Mouse (Mus musculus): Measurements from ENCODE around the gene Pkn1. TPM values are rescaled to one million over a fixed set of nuclear protein-coding genes. Genes with fewer than 3 reads are reported as not detected.

Pkn1 gene
- total RNA-seq, 2 experiments from 2014 or later, result 98.7 to 107 TPM

- intact Hi-C loops (cut with DNase I), result no loop called here
- no peak for DNase-seq
These were observed 4.4 kb downstream of the Pkn1 start for GRCm38 (mm10) chr8:83694369-83695160.

- intact Hi-C loops (cut with DNase I), result no loop called here
- DNase-seq, result no peak
These were observed 5.3 kb downstream of the Pkn1 start for GRCm38 (mm10) chr8:83693609-83694236.

GRCm38 (mm10) chr8:83689264-83689663 is 9.7 kb downstream of the Pkn1 start:
- no peak for DNase-seq
- intact Hi-C loops (cut with DNase I), result no loop called here

GRCm38 (mm10) chr8:83684517-83684916 is 14.5 kb downstream of the Pkn1 start:
- intact Hi-C loops (cut with DNase I), result no loop called here
- DNase-seq, result no peak

GRCm38 (mm10) chr8:83681099-83681498 is 17.9 kb downstream of the Pkn1 start:
- intact Hi-C loops (cut with DNase I), result no loop called here
- DNase-seq, result no peak

GRCm38 (mm10) chr8:83680603-83681002 is 18.4 kb downstream of the Pkn1 start:
- DNase-seq, result no peak
- intact Hi-C loops (cut with DNase I), result no loop called here

GRCm38 (mm10) chr8:83679866-83680265 is 19.1 kb downstream of the Pkn1 start:
- intact Hi-C loops (cut with DNase I), result no loop called here
- DNase-seq, result no peak

GRCm38 (mm10) chr8:83674497-83674896 is 24.5 kb downstream of the Pkn1 start:
- no peak for DNase-seq
- intact Hi-C loops (cut with DNase I), result no loop called here

GRCm38 (mm10) chr8:83672936-83673335 is 26.0 kb downstream of the Pkn1 start:
- intact Hi-C loops (cut with DNase I), result no loop called here
- no peak for DNase-seq

GRCm38 (mm10) chr8:83669013-83669412 is 30.0 kb downstream of the Pkn1 start:
- no peak for DNase-seq
- intact Hi-C loops (cut with DNase I), result no loop called here

GRCm38 (mm10) chr8:83668010-83668916 is 30.7 kb downstream of the Pkn1 start:
- intact Hi-C loops (cut with DNase I), result no loop called here
- DNase-seq, result peak; percentile 83

- DNase-seq, result peak; percentile 43
- intact Hi-C loops (cut with DNase I), result no loop called here
These were observed 31.5 kb downstream of the Pkn1 start for GRCm38 (mm10) chr8:83667526-83667925.

- intact Hi-C loops (cut with DNase I), result no loop called here
- no peak for DNase-seq
These were observed 32.1 kb downstream of the Pkn1 start for GRCm38 (mm10) chr8:83666866-83667234.

GRCm38 (mm10) chr8:83665969-83666865 is 32.8 kb downstream of the Pkn1 start, which contains the start of gene Ptger1:
TSS of gene Ptger1 (plus strand) at chr8:83666678.
- intact Hi-C loops (cut with DNase I), result no loop called here
- DNase-seq, result peak; percentile 32

GRCm38 (mm10) chr8:83664931-83665625 is 33.9 kb downstream of the Pkn1 start:
- DNase-seq, result peak; percentile 50
- intact Hi-C loops (cut with DNase I), result no loop called here

GRCm38 (mm10) chr8:83664096-83664495 is 34.9 kb downstream of the Pkn1 start:
- DNase-seq, result no peak
- intact Hi-C loops (cut with DNase I), result no loop called here

GRCm38 (mm10) chr8:83662421-83662826 is 36.6 kb downstream of the Pkn1 start:
- intact Hi-C loops (cut with DNase I), result no loop called here
- peak; percentile 92 for DNase-seq

GRCm38 (mm10) chr8:83660995-83661680 is 37.8 kb downstream of the Pkn1 start:
- intact Hi-C loops (cut with DNase I), result no loop called here
- DNase-seq, result no peak

- intact Hi-C loops (cut with DNase I), result no loop called here
- DNase-seq, result no peak
These were observed 38.4 kb downstream of the Pkn1 start for GRCm38 (mm10) chr8:83660545-83660944.
